Mouse (Mus musculus): ENCODE measurements around the gene Serpina3a.

DNA sequence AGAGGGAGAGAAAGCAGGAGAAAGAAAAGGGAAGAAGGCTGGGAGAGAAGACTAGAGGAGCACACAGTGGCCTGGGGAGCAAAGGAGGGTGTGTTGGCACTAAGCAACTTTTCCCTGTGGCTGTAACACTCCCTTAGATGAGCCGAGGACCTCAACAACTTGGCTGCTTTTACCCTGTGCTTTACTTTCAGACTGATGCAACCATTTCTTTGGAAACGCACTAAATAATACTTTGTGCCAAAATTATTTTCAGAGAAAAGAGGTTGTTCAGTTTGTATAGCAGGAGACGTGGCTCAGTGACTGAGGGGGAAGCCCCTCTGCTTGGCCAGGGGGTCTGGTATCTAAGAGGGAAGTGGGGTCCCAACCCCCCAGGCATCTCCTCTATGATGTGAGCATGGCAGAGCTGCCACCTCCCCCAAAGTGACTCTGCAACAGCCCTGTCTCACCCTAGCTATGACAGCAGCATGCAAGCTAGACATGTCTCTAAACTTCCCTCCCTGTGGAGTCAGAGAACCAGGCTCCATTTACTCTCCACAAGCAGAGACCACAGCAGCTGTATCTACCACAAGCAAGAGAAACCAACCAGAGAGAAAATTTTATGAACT, 40.6 kb downstream of the Serpina3a start:
- TF ChIP-seq POLR2A (IDR thresholded peaks at IDR 0.05; ENCODE audit: extremely low read depth, insufficient read depth, low read length) (no peak), CTCF (IDR thresholded peaks at IDR 0.05; ENCODE audit: low read depth, low read length) (no peak)

All from liver, adult 2 months (tissue).